Mouse (Mus musculus): ENCODE data around the gene Asb13. TPM values are rescaled to one million over a fixed set of nuclear protein-coding genes. Genes with fewer than 3 reads are reported as not detected.

Gene Asb13
- 7.8 and 14.4 TPM in 2 replicates for total RNA-seq (2017)

- peak; percentile 97 to 98 for ATAC-seq (replicated peaks in 1 of 2; ENCODE audit: insufficient read depth in 1 of 2, low FRiP score in 2 of 2, low TSS enrichment in 1 of 2, low read depth in 1 of 2, poor library complexity in 2 of 2, severe bottlenecking in 2 of 2)
These were observed at the start of gene Asb13 for GRCm38 (mm10) chr13:3633895-3634811. Gene Asb13, plus strand, starts transcription at chr13:3634032.

- ATAC-seq (replicated peaks in 1 of 2; ENCODE audit: insufficient read depth in 1 of 2, low FRiP score in 2 of 2, low TSS enrichment in 1 of 2, low read depth in 1 of 2, poor library complexity in 2 of 2, severe bottlenecking in 2 of 2) = peak; percentile 53 to 56; a peak in 2 of 4 replicates
These were observed 43.0 kb upstream of the Asb13 start for GRCm38 (mm10) chr13:3590789-3591188.

- ATAC-seq (replicated peaks in 1 of 2; ENCODE audit: insufficient read depth in 1 of 2, low FRiP score in 2 of 2, low TSS enrichment in 1 of 2, low read depth in 1 of 2, poor library complexity in 2 of 2, severe bottlenecking in 2 of 2) = no peak
These were observed 39.5 kb upstream of the Asb13 start for GRCm38 (mm10) chr13:3594311-3594710.

- no peak for ATAC-seq (replicated peaks in 1 of 2; ENCODE audit: insufficient read depth in 1 of 2, low FRiP score in 2 of 2, low TSS enrichment in 1 of 2, low read depth in 1 of 2, poor library complexity in 2 of 2, severe bottlenecking in 2 of 2)
These were observed 37.6 kb upstream of the Asb13 start for GRCm38 (mm10) chr13:3596232-3596631.

- peak in 1 of 2 experiments; percentile 39; a peak in 3 of 4 replicates for ATAC-seq (replicated peaks in 1 of 2; ENCODE audit: insufficient read depth in 1 of 2, low FRiP score in 2 of 2, low TSS enrichment in 1 of 2, low read depth in 1 of 2, poor library complexity in 2 of 2, severe bottlenecking in 2 of 2)
These were observed 24.1 kb upstream of the Asb13 start for GRCm38 (mm10) chr13:3609780-3610117.

- peak; percentile 35 to 36 for ATAC-seq (replicated peaks in 1 of 2; ENCODE audit: insufficient read depth in 1 of 2, low FRiP score in 2 of 2, low TSS enrichment in 1 of 2, low read depth in 1 of 2, poor library complexity in 2 of 2, severe bottlenecking in 2 of 2)
These were observed 23.6 kb upstream of the Asb13 start for GRCm38 (mm10) chr13:3610118-3610794.

GRCm38 (mm10) chr13:3610795-3611438, 22.9 kb upstream of the Asb13 start, which contains the start of gene Fam208b:
Gene Fam208b, minus strand, starts transcription at chr13:3611108.
- ATAC-seq (replicated peaks in 1 of 2; ENCODE audit: insufficient read depth in 1 of 2, low FRiP score in 2 of 2, low TSS enrichment in 1 of 2, low read depth in 1 of 2, poor library complexity in 2 of 2, severe bottlenecking in 2 of 2) = peak; percentile 95 to 97

- no peak for ATAC-seq (replicated peaks in 1 of 2; ENCODE audit: insufficient read depth in 1 of 2, low FRiP score in 2 of 2, low TSS enrichment in 1 of 2, low read depth in 1 of 2, poor library complexity in 2 of 2, severe bottlenecking in 2 of 2)
These were observed 6.7 kb upstream of the Asb13 start for GRCm38 (mm10) chr13:3627139-3627538.

- ATAC-seq (replicated peaks in 1 of 2; ENCODE audit: insufficient read depth in 1 of 2, low FRiP score in 2 of 2, low TSS enrichment in 1 of 2, low read depth in 1 of 2, poor library complexity in 2 of 2, severe bottlenecking in 2 of 2) = no peak
These were observed 5.7 kb upstream of the Asb13 start for GRCm38 (mm10) chr13:3628102-3628501.

- no peak for ATAC-seq (replicated peaks in 1 of 2; ENCODE audit: insufficient read depth in 1 of 2, low FRiP score in 2 of 2, low TSS enrichment in 1 of 2, low read depth in 1 of 2, poor library complexity in 2 of 2, severe bottlenecking in 2 of 2)
These were observed 1.3 kb upstream of the Asb13 start for GRCm38 (mm10) chr13:3632551-3632950.

GRCm38 (mm10) chr13:3633131-3633530, 701 bp upstream of the Asb13 start:
- ATAC-seq (replicated peaks in 1 of 2; ENCODE audit: insufficient read depth in 1 of 2, low FRiP score in 2 of 2, low TSS enrichment in 1 of 2, low read depth in 1 of 2, poor library complexity in 2 of 2, severe bottlenecking in 2 of 2) = no peak

- no peak for ATAC-seq (replicated peaks in 1 of 2; ENCODE audit: insufficient read depth in 1 of 2, low FRiP score in 2 of 2, low TSS enrichment in 1 of 2, low read depth in 1 of 2, poor library complexity in 2 of 2, severe bottlenecking in 2 of 2)
These were observed 1.2 kb downstream of the Asb13 start for GRCm38 (mm10) chr13:3635076-3635475.

- peak; percentile 54 to 72 for ATAC-seq (replicated peaks in 1 of 2; ENCODE audit: insufficient read depth in 1 of 2, low FRiP score in 2 of 2, low TSS enrichment in 1 of 2, low read depth in 1 of 2, poor library complexity in 2 of 2, severe bottlenecking in 2 of 2)
These were observed 3.0 kb downstream of the Asb13 start for GRCm38 (mm10) chr13:3636797-3637196.

GRCm38 (mm10) chr13:3642049-3642448, 8.2 kb downstream of the Asb13 start:
- peak; percentile 77 to 83 for ATAC-seq (replicated peaks in 1 of 2; ENCODE audit: insufficient read depth in 1 of 2, low FRiP score in 2 of 2, low TSS enrichment in 1 of 2, low read depth in 1 of 2, poor library complexity in 2 of 2, severe bottlenecking in 2 of 2)

- no peak for ATAC-seq (replicated peaks in 1 of 2; ENCODE audit: insufficient read depth in 1 of 2, low FRiP score in 2 of 2, low TSS enrichment in 1 of 2, low read depth in 1 of 2, poor library complexity in 2 of 2, severe bottlenecking in 2 of 2)
These were observed 8.7 kb downstream of the Asb13 start for GRCm38 (mm10) chr13:3642538-3642937.

- ATAC-seq (replicated peaks in 1 of 2; ENCODE audit: insufficient read depth in 1 of 2, low FRiP score in 2 of 2, low TSS enrichment in 1 of 2, low read depth in 1 of 2, poor library complexity in 2 of 2, severe bottlenecking in 2 of 2) = no peak
These were observed 11.0 kb downstream of the Asb13 start for GRCm38 (mm10) chr13:3644871-3645270.

- ATAC-seq (replicated peaks in 1 of 2; ENCODE audit: insufficient read depth in 1 of 2, low FRiP score in 2 of 2, low TSS enrichment in 1 of 2, low read depth in 1 of 2, poor library complexity in 2 of 2, severe bottlenecking in 2 of 2) = no peak
These were observed 12.1 kb downstream of the Asb13 start for GRCm38 (mm10) chr13:3645919-3646318.

GRCm38 (mm10) chr13:3646566-3646965, 12.7 kb downstream of the Asb13 start:
- ATAC-seq (replicated peaks in 1 of 2; ENCODE audit: insufficient read depth in 1 of 2, low FRiP score in 2 of 2, low TSS enrichment in 1 of 2, low read depth in 1 of 2, poor library complexity in 2 of 2, severe bottlenecking in 2 of 2) = no peak
